8 mouse cellular contexts compared by ENCODE assay signal in genomic region chr19:17388404-17388803, GRCm38 (mm10). TPM values are rescaled to one million over a fixed set of nuclear protein-coding genes. Genes with fewer than 3 reads are reported as not detected.
DNase-seq lines count a peak whose midpoint lies in the region; TF ChIP-seq lines count a peak whose summit lies in the region.
"Had no signal": no experiment of that assay in that cellular context is flagged by ENCODE, and none has a peak within 500 bp of the region (broad histone marks: within the 10 kb centered on the region; RNA-seq: fewer than 3 reads in every experiment).

No protein-coding gene starts in this region.

- peak; percentile 28 for DNase-seq in left cerebral cortex, postnatal 4 days
- no peak for DNase-seq in left cerebral cortex, adult 18-20 months (ENCODE audit: low spot score in 2 of 2)
- DNase-seq in Muller cell, postnatal 12 days (ENCODE audit: inconsistent ontology term), result peak; percentile 45
- peak; percentile 42 for DNase-seq in lung, postnatal 36 days
- DNase-seq in testis, postnatal 14 days (ENCODE audit: low spot score), result no peak
- DNase-seq in adrenal gland, postnatal 14 days, result no peak

- peak; percentile 29; the same call in 1 of the 2 replicates for TF ChIP-seq CTCF in cortical plate, adult 2 months (IDR thresholded peaks at IDR 0.05; ENCODE audit: extremely low read depth, insufficient read depth, low read length)

- H3K27ac ChIP-seq in cortical plate, adult 2 months (ENCODE audit: insufficient read depth, low read length), result no peak overlapping the region
- H3K27ac ChIP-seq: lung, embryonic 15.5 days had no signal

- intact Hi-C loops in left cerebral cortex, postnatal 4 days (cut with DNase I), result loop anchor here (2.0 kb wide), 1 partner anchor 264 kb away; no protein-coding TSS in a partner anchor

- TF ChIP-seq POLR2A in cortical plate, adult 2 months (IDR thresholded peaks at IDR 0.05; ENCODE audit: extremely low read depth, insufficient read depth, low read length), result no peak

- H3K4me1 ChIP-seq in cortical plate, adult 2 months (ENCODE audit: control insufficient read depth, insufficient read depth, low read length), result no peaks in the 10 kb centered on the region

- no peak overlapping the region for H3K4me3 ChIP-seq in cortical plate, adult 2 months (ENCODE audit: insufficient read depth, low read length)
- H3K4me3 ChIP-seq: lung, embryonic 15.5 days had no signal

RNA-seq across cellular contexts. Expression of gene Rfk, which starts 5.4 kb away (rescaled TPM):
- 10 to 100 TPM; 42.9 to 43.7 TPM for total RNA-seq in left cerebral cortex, postnatal 4 days (2021)
- total RNA-seq in left cerebral cortex, adult 18-20 months (2021), result 10 to 100 TPM; 61.8 to 67.4 TPM
- 48.9 and 54.2 TPM in 2 replicates for polyA plus RNA-seq in cortical plate, adult 2 months (2012; rRNA removed)
- 104 and 109 TPM in 2 replicates for total RNA-seq in adrenal gland, postnatal 14 days (2021)

RNA-seq across cellular contexts. Expression of gene Gcnt1, which starts 15.8 kb away (rescaled TPM):
- total RNA-seq in left cerebral cortex, postnatal 4 days (2021), result 1 to 10 TPM; 1.1 to 1.2 TPM
- 1 to 10 TPM; 2.6 to 3.1 TPM for total RNA-seq in left cerebral cortex, adult 18-20 months (2021)
- polyA plus RNA-seq in cortical plate, adult 2 months (2012; rRNA removed), result 1.8 and 1.9 TPM in 2 replicates
- total RNA-seq in adrenal gland, postnatal 14 days (2021), result 2.5 and 5.7 TPM in 2 replicates

Comparison
In these comparisons a context has a peak if more than half of its experiments do, and no peak if none do; other contexts are left out.
1. DNase-seq: peak in left cerebral cortex, postnatal 4 days (single experiment), Muller cell, postnatal 12 days (single experiment) and lung, postnatal 36 days (single experiment); none in left cerebral cortex, adult 18-20 months (0 of 2), testis, postnatal 14 days (single experiment) and adrenal gland, postnatal 14 days (single experiment).